Mouse (Mus musculus): Measurements from ENCODE around the gene Fam155a.

DNA sequence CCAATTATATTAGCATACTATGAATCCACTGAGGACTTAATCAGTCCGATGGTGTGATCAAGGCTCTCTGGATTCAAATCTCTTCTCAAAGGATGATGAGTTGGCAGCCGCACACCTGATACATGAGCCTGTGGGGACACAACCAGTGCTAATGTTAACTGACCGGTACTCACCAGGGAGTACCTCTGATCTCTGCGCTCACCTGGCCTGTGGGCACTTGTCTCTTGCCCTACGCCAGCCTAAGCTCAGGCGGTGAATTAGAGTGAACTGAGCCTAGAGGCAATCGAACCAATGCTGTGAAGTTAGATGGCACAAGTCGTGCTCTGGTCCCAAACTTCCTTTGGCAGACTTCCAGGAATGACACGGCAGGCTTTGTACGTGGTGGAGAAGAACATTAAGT, 9.4 kb upstream of the Fam155a start:
- no peak for TF ChIP-seq POLR2AphosphoS2 (IDR thresholded peaks at IDR 0.05; ENCODE audit: insufficient read length, low read depth)
- no peak for TF ChIP-seq POLR2A (IDR thresholded peaks at IDR 0.05; ENCODE audit: insufficient read length, low read depth)
- TF ChIP-seq SRF (IDR thresholded peaks at IDR 0.05; ENCODE audit: control insufficient read depth, insufficient read length, low read depth), result no peak
- TF ChIP-seq REST (IDR thresholded peaks at IDR 0.05; ENCODE audit: insufficient read depth, insufficient read length), result no peak
- no peak for TF ChIP-seq TCF12 (IDR thresholded peaks at IDR 0.05; ENCODE audit: insufficient read depth, poor library complexity, severe bottlenecking)
- TF ChIP-seq E2F4 (IDR thresholded peaks at IDR 0.05; ENCODE audit: insufficient read depth), result no peak
- TF ChIP-seq MYOG (IDR thresholded peaks at IDR 0.05; ENCODE audit: control insufficient read depth in 1 of 3, insufficient read depth in 1 of 3, insufficient read length in 2 of 3, low read depth in 2 of 3), result no peak
- no peak for TF ChIP-seq USF1 (IDR thresholded peaks at IDR 0.05; ENCODE audit: low read depth)
- TF ChIP-seq MAX (IDR thresholded peaks at IDR 0.05; ENCODE audit: low read depth), result no peak
- no peak for TF ChIP-seq CEBPB (IDR thresholded peaks at IDR 0.05; ENCODE audit: insufficient read depth, poor library complexity, severe bottlenecking)

Data from myocyte (in vitro differentiated cells).